Mouse (Mus musculus) kidney, postnatal 0 days (tissue): Measurements from ENCODE around the gene Ripor2. TPM values are rescaled to one million over a fixed set of nuclear protein-coding genes. Genes with fewer than 3 reads are reported as not detected.
A peak's percentile ranks its signal among the peaks of the same experiment; 100 is the strongest.

Experiments
- ATAC-seq: fragments of 200-750 bp; cut with Nextera tagmentation; replicated peaks from 2 replicates; pipeline ENCODE4 v1.8.0; 2017; ENCODE audit warnings: low read depth, moderate number of reproducible peaks, moderate TSS enrichment, moderate library complexity; ENCODE audit not compliant: low FRiP score
- DNase-seq: peaks from one replicate; pipeline ENCODE4 v3.0.0-alpha.2; 2016; ENCODE audit warnings: low spot score
- H3K27ac ChIP-seq: fragments of 300-500 bp; sonication (generic); 2 replicates; pipeline ENCODE4 v1.5.1; 2014; ENCODE audit warnings: mild to moderate bottlenecking
- H3K27me3 ChIP-seq: fragments of 300-500 bp; sonication (generic); 2 replicates; pipeline ENCODE4 v1.6.1; 2014; ENCODE audit warnings: low read length, mixed read lengths; ENCODE audit not compliant: insufficient read depth
- H3K36me3 ChIP-seq: fragments of 300-500 bp; sonication (generic); 2 replicates; pipeline ENCODE4 v1.6.1; 2014; ENCODE audit warnings: low read length, mixed read lengths; ENCODE audit not compliant: insufficient read depth
- H3K4me1 ChIP-seq: fragments of 300-500 bp; sonication (generic); replicated peaks from 2 replicates; pipeline ENCODE4 v1.6.1; 2014; ENCODE audit warnings: antibody characterized with exemption, low read length, mixed read lengths; ENCODE audit not compliant: insufficient read depth
- H3K4me2 ChIP-seq: fragments of 300-500 bp; sonication (generic); 2 replicates; pipeline ENCODE4 v1.6.1; 2014; ENCODE audit warnings: mild to moderate bottlenecking, low read length, moderate library complexity, mixed read lengths
- H3K4me3 ChIP-seq: fragments of 300-500 bp; sonication (generic); replicated peaks from 2 replicates; pipeline ENCODE4 v1.5.1; 2014; ENCODE audit warnings: low read depth, low read length
- H3K9ac ChIP-seq: fragments of 300-500 bp; sonication (generic); 2 replicates; pipeline ENCODE4 v1.6.1; 2014; ENCODE audit warnings: low read depth, low read length
- H3K9me3 ChIP-seq: fragments of 300-500 bp; sonication (generic); replicated peaks from 2 replicates; pipeline ENCODE4 v1.6.1; 2016; ENCODE audit warnings: low read length, inconsistent platforms, mixed read lengths
- CTCF ChIP-seq: IDR thresholded peaks from 2 replicates; pipeline ENCODE4 v1.5.1; 2016; ENCODE audit warnings: antibody characterized with exemption, low read depth, mild to moderate bottlenecking, moderate library complexity
- WGBS: fragments of 180-500 bp; shearing (Covaris S2); extraction: QIAGEN DNeasy Blood & Tissue Kit; methylation state at CpG from one replicate; pipeline ENCODE4 v1.1.7; 2014; 5-methylcytosine and 5-hydroxymethylcytosine counted together
- polyA plus RNA-seq: library from polyadenylated mRNA; unstranded; fragments of >200 nt; fragmentation: Nextera tagmentation; extraction: Ambion mirVana; gene quantifications from 2 replicates; pipeline ENCODE4 v1.2.1, GENCODE M21; 2015

The Ripor2 gene
- polyA plus RNA-seq, 1 experiment from 2014 or later = 2.2 TPM

DNA sequence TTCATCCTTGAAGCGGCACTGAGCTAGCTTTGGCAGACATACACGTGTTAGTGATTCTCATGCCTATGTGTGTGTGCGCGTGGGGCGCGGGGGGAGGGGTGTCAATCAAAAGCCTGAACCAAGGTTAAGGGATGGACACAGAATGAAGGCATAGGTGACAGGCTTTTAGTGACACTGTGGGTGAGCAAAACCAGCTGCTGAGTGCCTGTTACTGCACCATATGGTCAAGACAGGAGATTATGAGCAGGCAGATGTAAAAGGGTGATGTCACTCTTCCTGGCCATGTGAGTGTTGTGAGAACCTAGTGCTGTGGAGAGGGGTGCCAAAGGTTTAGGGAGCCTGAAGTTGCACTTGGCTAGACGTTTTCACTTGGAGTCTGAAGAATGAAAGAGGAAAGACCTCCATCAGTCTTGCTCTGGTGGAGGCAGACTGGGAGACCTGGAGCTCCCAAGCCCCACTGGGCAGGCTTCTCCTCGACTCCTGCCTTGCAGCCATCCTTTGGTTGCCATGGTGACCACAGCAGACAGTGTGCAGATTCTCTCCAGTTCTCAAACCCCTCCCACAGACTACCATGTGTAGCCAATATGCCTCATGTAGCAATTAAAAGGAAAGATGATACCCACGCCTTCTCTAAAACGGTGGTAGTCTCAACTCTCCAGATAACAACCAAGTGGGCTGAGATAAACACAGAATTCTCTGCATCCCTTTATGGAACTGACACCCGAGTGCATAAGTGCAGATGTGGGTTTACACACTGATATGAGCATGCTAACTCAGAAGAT, 5.5 kb upstream of the Ripor2 start:
- WGBS = 49% methylated on average over 11 of the region's 11 CpGs
- H3K27me3 ChIP-seq = no peaks in the 10 kb centered on the region
- H3K36me3 ChIP-seq = no peaks in the 10 kb centered on the region
- no peak for TF ChIP-seq CTCF
- H3K4me1 ChIP-seq = no peaks in the 10 kb centered on the region
- H3K9ac ChIP-seq = no peak overlapping the region
- no peak overlapping the region for H3K27ac ChIP-seq
- H3K4me3 ChIP-seq = no peak overlapping the region
- DNase-seq (peak; percentile 72), ATAC-seq (peak; percentile 85)
- no peaks in the 10 kb centered on the region for H3K9me3 ChIP-seq
- H3K4me2 ChIP-seq = no peak overlapping the region

DNA sequence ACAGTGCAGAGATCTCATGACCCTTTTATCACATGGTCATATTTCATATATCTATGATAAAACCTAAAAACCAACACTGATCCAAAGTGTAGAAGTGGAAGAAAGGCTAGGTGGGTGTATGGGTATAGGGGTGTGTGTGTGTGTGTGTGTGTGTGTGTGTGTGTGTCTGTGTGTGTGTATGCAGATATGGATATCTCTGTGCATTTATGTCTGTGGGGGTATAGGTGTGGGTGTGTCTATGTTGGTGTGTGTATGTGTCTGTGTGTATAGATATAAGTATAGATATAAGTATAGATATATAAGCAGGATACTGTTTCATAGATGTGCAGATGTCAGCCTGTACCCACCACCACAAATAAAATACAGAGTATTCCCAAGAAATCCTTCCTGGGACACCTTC, 3.7 kb upstream of the Ripor2 start:
- Histone ChIP-seq H3K27me3 (no peaks in the 10 kb centered on the region), H3K9me3 (no peaks in the 10 kb centered on the region), H3K36me3 (no peaks in the 10 kb centered on the region), H3K4me2 (no peak overlapping the region), H3K27ac (no peak overlapping the region), H3K4me1 (no peaks in the 10 kb centered on the region), H3K4me3 (no peak overlapping the region), H3K9ac (no peak overlapping the region)
- ATAC-seq (no peak), DNase-seq (no peak)
- no peak for TF ChIP-seq CTCF

DNA sequence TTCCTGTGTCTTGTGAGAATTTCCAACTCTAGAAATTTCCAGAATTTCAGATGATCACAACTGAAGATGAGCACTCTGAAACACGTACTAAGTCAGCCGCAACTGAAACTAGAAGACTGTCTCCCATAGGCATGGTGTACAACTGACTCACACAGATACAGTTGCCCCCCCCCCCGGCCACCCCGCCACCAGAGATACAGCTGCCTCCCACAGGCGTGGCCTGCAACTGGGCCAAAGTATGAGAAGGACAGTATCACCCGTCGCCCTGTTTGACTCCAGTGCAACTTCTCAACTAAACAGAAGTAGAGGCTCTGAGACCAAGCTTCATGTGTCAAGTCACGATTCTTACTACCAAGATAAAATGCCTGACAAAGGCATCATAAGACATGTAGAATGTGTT, 1.2 kb upstream of the Ripor2 start:
- H3K36me3 ChIP-seq = no peaks in the 10 kb centered on the region
- H3K4me2 ChIP-seq = no peak overlapping the region
- no peaks in the 10 kb centered on the region for H3K4me1 ChIP-seq
- no peak overlapping the region for H3K4me3 ChIP-seq
- WGBS = 83% methylated on average over 8 of the region's 8 CpGs
- no peak overlapping the region for H3K9ac ChIP-seq
- DNase-seq = no peak
- no peak for TF ChIP-seq CTCF
- H3K27me3 ChIP-seq = no peaks in the 10 kb centered on the region
- H3K27ac ChIP-seq = no peak overlapping the region
- no peak for ATAC-seq
- no peaks in the 10 kb centered on the region for H3K9me3 ChIP-seq

DNA sequence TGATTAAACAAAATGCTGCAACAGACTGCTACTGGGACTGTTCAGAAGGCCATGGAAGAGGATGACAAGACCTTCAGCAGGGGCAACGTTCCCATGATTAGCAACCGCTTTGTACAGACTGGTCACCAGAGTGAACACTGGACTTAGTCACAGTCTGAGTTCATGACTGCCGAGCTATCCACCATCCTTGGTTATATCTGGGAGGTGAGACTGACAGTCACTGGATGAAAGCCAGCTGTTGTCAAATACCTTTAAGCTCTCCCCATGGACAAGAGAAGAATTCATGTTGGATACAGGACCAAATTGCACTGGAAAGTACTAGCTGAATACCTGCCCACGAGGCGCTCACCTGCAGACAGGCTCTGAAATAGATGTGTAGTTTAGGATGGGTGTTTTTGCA, 2.4 kb downstream of the Ripor2 start:
- Histone ChIP-seq H3K27me3 (no peaks in the 10 kb centered on the region), H3K27ac (no peak overlapping the region), H3K4me2 (no peak overlapping the region), H3K9me3 (no peaks in the 10 kb centered on the region), H3K36me3 (no peaks in the 10 kb centered on the region), H3K9ac (no peak overlapping the region), H3K4me1 (no peaks in the 10 kb centered on the region), H3K4me3 (no peak overlapping the region)
- no peak for DNase-seq
- ATAC-seq = no peak
- TF ChIP-seq CTCF = no peak
- 80% methylated on average over 5 of the region's 5 CpGs for WGBS

DNA sequence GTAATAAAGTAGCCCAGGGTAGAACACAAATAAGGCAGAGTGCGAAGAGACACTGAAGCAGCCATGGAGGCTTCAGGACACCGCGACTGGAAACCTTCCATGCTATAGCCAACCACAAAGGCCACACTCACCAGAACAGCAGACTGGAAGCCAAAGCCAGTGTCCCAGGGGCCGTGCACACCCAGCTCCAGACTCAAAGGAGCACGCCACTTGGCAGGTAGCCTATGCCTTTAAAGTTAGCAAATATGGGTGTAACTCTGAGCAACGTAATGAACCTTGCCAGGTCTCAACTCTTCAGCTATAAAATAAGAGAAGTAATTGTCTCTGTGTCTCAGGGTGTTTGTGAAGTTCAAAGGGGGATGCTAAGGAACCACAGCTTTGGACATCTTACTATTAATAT, 2.9 kb downstream of the Ripor2 start:
- Histone ChIP-seq H3K27me3 (no peaks in the 10 kb centered on the region), H3K4me3 (no peak overlapping the region), H3K27ac (no peak overlapping the region), H3K9me3 (no peaks in the 10 kb centered on the region), H3K9ac (no peak overlapping the region), H3K36me3 (no peaks in the 10 kb centered on the region), H3K4me2 (no peak overlapping the region), H3K4me1 (no peaks in the 10 kb centered on the region)
- 84% methylated on average over 6 of the region's 6 CpGs for WGBS
- ATAC-seq (no peak), DNase-seq (no peak)
- no peak for TF ChIP-seq CTCF

DNA sequence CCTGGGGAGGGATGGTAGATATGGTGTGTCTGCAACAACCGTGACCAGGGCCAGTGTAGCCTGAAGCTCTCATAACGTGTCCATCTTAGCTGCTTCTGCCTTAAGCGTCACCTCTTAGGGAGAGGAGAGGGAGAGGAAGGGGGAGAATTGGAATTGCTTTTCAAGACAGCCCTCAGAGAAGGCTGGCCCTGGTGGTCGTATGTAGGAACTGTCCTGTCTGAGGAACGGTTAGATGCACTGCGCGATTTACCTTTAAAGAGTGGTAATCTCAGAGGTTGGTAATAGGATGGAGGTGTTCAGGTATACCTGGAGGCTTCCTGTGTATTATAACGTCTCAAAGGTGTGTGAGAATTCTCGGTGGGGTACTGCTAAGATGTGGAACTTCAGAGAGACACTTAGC, 3.4 kb downstream of the Ripor2 start:
- no peak overlapping the region for H3K4me2 ChIP-seq
- H3K27ac ChIP-seq = no peak overlapping the region
- no peaks in the 10 kb centered on the region for H3K9me3 ChIP-seq
- no peak overlapping the region for H3K4me3 ChIP-seq
- no peaks in the 10 kb centered on the region for H3K4me1 ChIP-seq
- no peaks in the 10 kb centered on the region for H3K27me3 ChIP-seq
- no peaks in the 10 kb centered on the region for H3K36me3 ChIP-seq
- ATAC-seq (no peak), DNase-seq (no peak)
- peak; percentile 35; the same call in 1 of the 2 replicates for TF ChIP-seq CTCF
- no peak overlapping the region for H3K9ac ChIP-seq
- WGBS = 67% methylated on average over 9 of the region's 9 CpGs
